Mouse (Mus musculus) neutrophil, adult 83 days (primary cell): ENCODE data around the gene Gm20852. TPM values are rescaled to one million over a fixed set of nuclear protein-coding genes. Genes with fewer than 3 reads are reported as not detected.

ENCODE experiments used
- total RNA-seq, 2 experiments: library from RNA; stranded (reverse); gene quantifications; one replicate each; pipeline ENCODE4 v1.2.4; 2023

Gm20852 gene
- total RNA-seq: not detected

DNA sequence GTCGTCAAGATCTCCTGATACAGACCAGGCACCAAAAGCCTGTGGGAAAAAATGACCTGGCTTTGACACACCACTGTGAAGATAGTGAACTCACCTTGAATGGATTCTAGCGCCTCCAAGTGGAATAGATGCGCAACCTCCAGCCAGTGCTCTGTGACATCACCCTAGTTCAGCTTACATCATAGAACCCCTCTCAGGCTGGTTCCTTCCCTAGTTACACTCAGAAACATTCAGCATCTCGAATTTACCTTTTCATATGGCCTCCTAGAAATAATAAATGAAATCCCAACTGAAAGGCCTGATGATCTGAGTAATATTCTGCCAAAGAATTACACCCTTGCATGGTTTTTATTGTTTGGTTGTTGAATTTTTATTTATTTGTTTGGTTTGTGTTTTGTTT lies at the start of gene Gm20852:
Gene Gm20852, minus strand, starts transcription at position 101 of the 400 bp plus-strand sequence.

